Mouse (Mus musculus) liver, postnatal 0 days (tissue): ENCODE measurements around the gene Sox6. TPM values are rescaled to one million over a fixed set of nuclear protein-coding genes. Genes with fewer than 3 reads are reported as not detected.

Source experiments
- ATAC-seq: fragments of 200-750 bp; cut with Nextera tagmentation; 2 replicates; pipeline ENCODE4 v1.8.0; 2017; ENCODE audit warnings: mild to moderate bottlenecking, moderate library complexity
- DNase-seq: peaks from one replicate; pipeline ENCODE4 v3.0.0-alpha.2; 2016
- H3K27ac ChIP-seq: fragments of 300-500 bp; sonication (generic); 2 replicates; pipeline ENCODE4 v1.5.1; 2014; ENCODE audit warnings: antibody characterized with exemption, moderate library complexity, mild to moderate bottlenecking, low read depth
- H3K27me3 ChIP-seq: fragments of 300-500 bp; sonication (generic); 2 replicates; pipeline ENCODE4 v1.6.1; 2014; ENCODE audit warnings: low read length, control low read depth, mixed read lengths; ENCODE audit not compliant: insufficient read depth
- H3K36me3 ChIP-seq: fragments of 300-500 bp; sonication (generic); replicated peaks from 2 replicates; pipeline ENCODE4 v1.6.1; 2014; ENCODE audit warnings: mild to moderate bottlenecking, control low read depth, low read length, moderate library complexity, mixed read lengths; ENCODE audit not compliant: insufficient read depth
- H3K4me1 ChIP-seq: fragments of 300-500 bp; sonication (generic); 2 replicates; pipeline ENCODE4 v1.6.1; 2014; ENCODE audit warnings: antibody characterized with exemption, mild to moderate bottlenecking, control low read depth; ENCODE audit not compliant: insufficient read depth
- H3K4me2 ChIP-seq: fragments of 300-500 bp; sonication (generic); 2 replicates; pipeline ENCODE4 v1.6.1; 2014; ENCODE audit warnings: low read depth, mild to moderate bottlenecking, low read length, moderate library complexity, mixed read lengths
- H3K4me3 ChIP-seq: fragments of 300-500 bp; sonication (generic); 2 replicates; pipeline ENCODE4 v1.5.1; 2014; ENCODE audit warnings: low read depth, low read length
- H3K9ac ChIP-seq: fragments of 300-500 bp; sonication (generic); replicated peaks from 2 replicates; pipeline ENCODE4 v1.6.1; 2014; ENCODE audit warnings: mild to moderate bottlenecking, moderate library complexity
- H3K9me3 ChIP-seq: fragments of 300-500 bp; sonication (generic); 2 replicates; pipeline ENCODE4 v1.6.1; 2016; ENCODE audit warnings: mild to moderate bottlenecking, control low read depth, low read length, mixed read lengths
- CTCF ChIP-seq: sonication (generic); IDR thresholded peaks from 2 replicates; pipeline ENCODE4 v1.5.1; 2016; ENCODE audit warnings: antibody characterized with exemption, low read depth
- EP300 ChIP-seq: IDR thresholded peaks from 2 replicates; pipeline ENCODE4 v1.6.1; 2016; ENCODE audit warnings: antibody characterized with exemption, low read depth, mild to moderate bottlenecking
- WGBS: fragments of 180-500 bp; shearing (Covaris S2); extraction: QIAGEN DNeasy Blood & Tissue Kit; methylation state at CpG from one replicate; pipeline ENCODE4 v1.1.7; 2014; ENCODE audit not compliant: insufficient replicate concordance; 5-methylcytosine and 5-hydroxymethylcytosine counted together
- polyA plus RNA-seq: library from polyadenylated mRNA; unstranded; fragments of >200 nt; fragmentation: Nextera tagmentation; extraction: Ambion mirVana; gene quantifications from 2 replicates; pipeline ENCODE4 v1.2.1, GENCODE M21; 2015

The Sox6 gene
- polyA plus RNA-seq, 1 experiment from 2014 or later: 44.4 TPM

- Histone ChIP-seq H3K9me3 (no peaks in the 10 kb centered on the region), H3K36me3 (no peaks in the 10 kb centered on the region), H3K4me2 (no peak overlapping the region), H3K27me3 (no peaks in the 10 kb centered on the region), H3K4me3 (no peak overlapping the region), H3K4me1 (no peaks in the 10 kb centered on the region), H3K27ac (no peak overlapping the region), H3K9ac (no peak overlapping the region)
- no peak for ATAC-seq
- TF ChIP-seq EP300 (no peak), CTCF (no peak)
- no peak for DNase-seq
Measured at GRCm38 (mm10) chr7:115646696-115647095, 391.9 kb downstream of the Sox6 start.

DNA sequence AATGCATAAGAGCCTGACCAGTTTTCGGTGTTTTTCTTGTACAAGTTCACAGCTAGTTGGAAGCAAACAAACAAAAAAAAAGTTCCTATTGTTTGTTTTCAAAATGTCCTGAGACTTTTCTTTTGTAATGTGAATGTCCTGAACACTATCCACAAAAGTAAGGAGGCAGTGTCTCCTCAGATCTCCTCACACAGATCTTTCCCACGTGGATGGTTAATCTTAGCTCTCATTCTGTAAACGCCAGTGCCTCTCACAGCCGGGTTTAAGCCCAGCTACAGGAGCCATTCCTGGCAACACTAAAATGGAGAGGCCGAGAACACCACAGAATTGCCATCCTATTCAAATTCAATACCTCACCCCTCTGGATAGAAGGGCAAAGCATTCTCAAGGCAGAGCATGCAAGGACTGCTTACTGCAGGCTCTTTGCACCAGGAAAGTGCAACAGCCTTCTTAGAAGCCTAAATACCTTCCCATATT is 392.6 kb downstream of the Sox6 start:
- 68% methylated on average over 5 of the region's 5 CpGs for WGBS

DNA sequence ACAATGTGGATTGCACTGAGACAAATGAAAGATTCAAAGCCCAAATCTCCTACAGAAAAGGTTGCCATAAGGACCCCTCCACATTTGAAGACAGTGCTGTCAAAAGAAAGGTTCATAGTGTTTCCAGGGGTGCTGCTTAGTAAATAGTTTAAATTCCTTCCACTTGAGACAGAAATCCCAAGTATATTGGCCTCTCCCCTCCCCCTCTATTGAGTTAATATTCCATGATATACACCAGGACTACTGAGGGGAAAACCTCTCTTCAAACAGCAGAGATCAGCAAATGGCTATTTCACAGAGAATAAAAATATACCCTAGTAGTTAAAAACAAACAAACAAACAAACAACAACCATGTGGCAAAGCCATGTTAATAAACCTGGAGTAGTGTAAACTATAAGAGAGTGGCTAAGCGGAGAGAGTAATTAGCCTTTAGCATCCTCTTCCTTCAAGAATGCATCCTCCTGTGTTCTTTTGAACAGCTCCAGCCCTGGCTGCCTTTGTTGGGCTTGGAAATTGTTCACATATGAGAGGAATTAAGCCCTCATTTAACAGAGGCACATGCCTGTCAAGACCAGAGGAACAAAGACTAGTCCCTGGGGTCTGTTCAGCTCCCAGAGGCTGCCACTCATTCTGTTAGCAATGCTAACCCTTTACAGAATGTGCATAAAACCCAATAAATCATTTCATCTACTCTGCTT is 393.2 kb downstream of the Sox6 start:
- no peak overlapping the region for H3K4me2 ChIP-seq
- ATAC-seq: no peak
- H3K36me3 ChIP-seq: no peaks in the 10 kb centered on the region
- no peak overlapping the region for H3K4me3 ChIP-seq
- H3K27ac ChIP-seq: no peak overlapping the region
- H3K9ac ChIP-seq: no peak overlapping the region
- H3K27me3 ChIP-seq: no peaks in the 10 kb centered on the region
- WGBS: 95% methylated on average over 1 of the region's 1 CpGs
- H3K4me1 ChIP-seq: no peaks in the 10 kb centered on the region
- no peak for DNase-seq
- H3K9me3 ChIP-seq: no peaks in the 10 kb centered on the region
- TF ChIP-seq CTCF (no peak), EP300 (no peak)

More for the DNA sequence above, 392.6 kb downstream of the Sox6 start:
- Histone ChIP-seq H3K27me3 (no peaks in the 10 kb centered on the region), H3K9ac (no peak overlapping the region), H3K9me3 (no peaks in the 10 kb centered on the region), H3K4me1 (no peaks in the 10 kb centered on the region), H3K4me3 (no peak overlapping the region), H3K27ac (no peak overlapping the region), H3K4me2 (no peak overlapping the region), H3K36me3 (no peaks in the 10 kb centered on the region)
- TF ChIP-seq EP300: no peak
- no peak for TF ChIP-seq CTCF
- ATAC-seq (no peak), DNase-seq (no peak)

DNA sequence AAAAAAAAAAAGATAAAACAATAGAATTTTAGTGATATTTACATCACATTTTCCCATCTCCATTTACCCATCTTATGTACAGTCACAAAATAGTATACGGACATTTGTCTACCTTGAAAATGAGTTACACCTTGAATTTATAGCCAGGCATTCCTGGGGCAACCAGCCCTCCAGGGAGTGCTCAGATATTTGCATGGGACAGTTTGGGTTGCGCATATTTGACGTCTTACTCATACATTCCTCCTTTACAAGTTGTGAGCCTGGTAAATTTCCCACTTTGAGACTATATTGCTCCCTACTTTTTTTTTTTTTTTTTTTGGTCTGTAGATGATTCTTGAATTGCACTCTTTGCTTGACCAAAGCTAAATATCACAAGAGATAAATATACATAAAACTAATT is 407.9 kb downstream of the Sox6 start:
- no peak for ATAC-seq
- 90% methylated on average over 3 of the region's 3 CpGs for WGBS
- no peak overlapping the region for H3K4me2 ChIP-seq

GRCm38 (mm10) chr7:115630287-115630686 is 408.3 kb downstream of the Sox6 start:
- H3K9ac ChIP-seq: no peak overlapping the region
- 85% methylated on average over 4 of the region's 4 CpGs for WGBS
- H3K4me1 ChIP-seq: no peaks in the 10 kb centered on the region; the same call in 1 of the 2 replicates
- H3K36me3 ChIP-seq: no peaks in the 10 kb centered on the region
- no peak overlapping the region for H3K4me3 ChIP-seq
- DNase-seq: no peak
- TF ChIP-seq EP300 (no peak), CTCF (no peak)
- ATAC-seq: no peak
- no peak overlapping the region for H3K27ac ChIP-seq
- H3K4me2 ChIP-seq: no peak overlapping the region
- no peaks in the 10 kb centered on the region for H3K9me3 ChIP-seq
- H3K27me3 ChIP-seq: no peaks in the 10 kb centered on the region

More for the DNA sequence above, 407.9 kb downstream of the Sox6 start:
- Histone ChIP-seq H3K27ac (no peak overlapping the region), H3K4me1 (no peaks in the 10 kb centered on the region; the same call in 1 of the 2 replicates), H3K36me3 (no peaks in the 10 kb centered on the region), H3K9me3 (no peaks in the 10 kb centered on the region), H3K4me3 (no peak overlapping the region), H3K9ac (no peak overlapping the region), H3K27me3 (no peaks in the 10 kb centered on the region)
- DNase-seq: no peak
- TF ChIP-seq CTCF (no peak), EP300 (no peak)

DNA sequence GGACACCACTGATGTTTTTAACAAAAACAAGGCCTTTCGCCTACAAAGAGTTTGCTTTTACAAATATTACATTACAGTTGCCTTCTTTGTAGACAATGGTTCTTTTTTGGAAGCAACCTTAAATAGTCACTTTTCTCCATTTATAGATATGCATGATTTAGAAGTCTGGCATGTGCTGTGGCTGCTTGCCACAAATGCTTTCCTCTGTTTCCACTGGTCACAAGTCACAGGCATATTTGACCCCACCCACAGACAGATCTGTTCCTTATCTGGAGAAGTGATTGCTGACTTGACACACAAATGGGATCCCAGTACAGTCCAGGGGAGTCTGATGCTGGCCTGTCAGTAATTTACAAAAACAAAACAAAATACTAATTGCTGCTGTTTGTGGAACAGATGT is 409.8 kb downstream of the Sox6 start:
- Histone ChIP-seq H3K27me3 (no peaks in the 10 kb centered on the region), H3K4me3 (no peak overlapping the region)
- WGBS: 86% methylated on average over 1 of the region's 1 CpGs

More for the DNA sequence above, 409.8 kb downstream of the Sox6 start:
- no peak overlapping the region for H3K4me2 ChIP-seq
- H3K4me1 ChIP-seq: peaks cover 5% of the 10 kb centered on the region; the same call in 1 of the 2 replicates
- no peak overlapping the region for H3K9ac ChIP-seq
- ATAC-seq (no peak), DNase-seq (no peak)
- H3K27ac ChIP-seq: no peak overlapping the region
- H3K36me3 ChIP-seq: no peaks in the 10 kb centered on the region
- no peaks in the 10 kb centered on the region for H3K9me3 ChIP-seq
- TF ChIP-seq CTCF (no peak), EP300 (no peak)
